Mouse (Mus musculus) macrophage (primary cell): ENCODE data around the gene Ggcx. TPM values are rescaled to one million over a fixed set of nuclear protein-coding genes. Genes with fewer than 3 reads are reported as not detected.
"Not testable (repeated sequence)": the region's sequence is repeated elsewhere in the genome, so short reads cannot be mapped to it uniquely, and the experiment has no call there.

Source experiments
- H3K27ac ChIP-seq: fragments of 350-480 bp; formaldehyde crosslinking; 2 replicates; pipeline ENCODE4 v1.9.0; 2021
- H3K36me3 ChIP-seq: fragments of 350-480 bp; formaldehyde crosslinking; 2 replicates; pipeline ENCODE4 v1.9.0; 2021; ENCODE audit errors: inconsistent target
- H3K4me3 ChIP-seq: fragments of 350-480 bp; formaldehyde crosslinking; 2 replicates; pipeline ENCODE4 v1.9.0; 2021; ENCODE audit errors: inconsistent target
- H3K79me2 ChIP-seq: fragments of 350-480 bp; formaldehyde crosslinking; 2 replicates; pipeline ENCODE4 v1.9.0; 2021; ENCODE audit errors: inconsistent target
- WGBS: methylation state at CpG from one replicate; pipeline ENCODE4 v1.1.7; 2026; ENCODE audit warnings: inconsistent platforms; ENCODE audit not compliant: missing documents; 5-methylcytosine and 5-hydroxymethylcytosine counted together
- polyA plus RNA-seq: library from polyadenylated mRNA; stranded (reverse); fragments of 250-400 nt; gene quantifications from 3 replicates; pipeline ENCODE4 v1.2.4, GENCODE M21; 2018; ENCODE audit warnings: inconsistent platforms

Gene Ggcx
- polyA plus RNA-seq, 1 experiment from 2014 or later, result 7.0 TPM

DNA sequence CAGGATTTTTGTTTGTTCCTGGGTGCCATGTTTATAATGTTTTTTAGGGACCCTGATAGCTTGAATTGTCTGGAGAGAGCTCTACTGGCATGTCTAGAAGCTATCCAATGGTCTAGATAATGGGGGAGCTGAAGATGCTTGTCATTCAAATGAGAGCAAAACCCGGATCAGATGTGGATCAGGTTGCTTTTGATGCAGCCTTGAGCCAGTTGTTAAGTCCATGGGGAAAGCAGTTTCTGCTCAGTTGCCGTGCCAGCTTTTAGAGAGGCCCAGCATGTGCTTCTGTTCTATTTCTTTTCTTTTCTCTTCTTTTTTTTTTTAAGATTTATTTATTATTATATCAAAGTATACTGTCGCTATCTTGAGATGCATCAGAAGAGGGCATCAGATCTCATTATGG, 39.5 kb downstream of the Ggcx start:
- Histone ChIP-seq H3K4me3 (no peak overlapping the region), H3K79me2 (no peaks in the 10 kb centered on the region), H3K27ac (no peak overlapping the region), H3K36me3 (no peaks in the 10 kb centered on the region)
- WGBS, result 94% methylated on average over 3 of the region's 3 CpGs

GRCm38 (mm10) chr6:72454072-72454746, 40.1 kb downstream of the Ggcx start:
- Histone ChIP-seq H3K27ac (no peak overlapping the region), H3K79me2 (no peaks in the 10 kb centered on the region), H3K4me3 (no peak overlapping the region), H3K36me3 (no peaks in the 10 kb centered on the region)
- WGBS, result 91% methylated on average over 7 of the region's 7 CpGs

- WGBS, result 91% methylated on average over 7 of the region's 7 CpGs
- H3K36me3 ChIP-seq, result no peaks in the 10 kb centered on the region
- no peak overlapping the region for H3K4me3 ChIP-seq
- H3K27ac ChIP-seq, result no peak overlapping the region
- no peaks in the 10 kb centered on the region for H3K79me2 ChIP-seq
These were observed 40.8 kb downstream of the Ggcx start for GRCm38 (mm10) chr6:72454833-72455373.

- Histone ChIP-seq H3K36me3 (no peaks in the 10 kb centered on the region), H3K4me3 (no peak overlapping the region), H3K27ac (no peak overlapping the region), H3K79me2 (no peaks in the 10 kb centered on the region)
- WGBS, result 93% methylated on average over 4 of the region's 4 CpGs
These were observed 42.5 kb downstream of the Ggcx start for GRCm38 (mm10) chr6:72456567-72456966.

GRCm38 (mm10) chr6:72458418-72458817, 44.3 kb downstream of the Ggcx start:
- Histone ChIP-seq H3K27ac (no peak overlapping the region), H3K79me2 (no peaks in the 10 kb centered on the region), H3K36me3 (no peaks in the 10 kb centered on the region), H3K4me3 (no peak overlapping the region)
- 99% methylated on average over 7 of the region's 7 CpGs for WGBS

GRCm38 (mm10) chr6:72458921-72459320, 44.8 kb downstream of the Ggcx start:
- Histone ChIP-seq H3K36me3 (no peaks in the 10 kb centered on the region), H3K4me3 (no peak overlapping the region), H3K27ac (no peak overlapping the region), H3K79me2 (no peaks in the 10 kb centered on the region)
- 94% methylated on average over 5 of the region's 5 CpGs for WGBS

DNA sequence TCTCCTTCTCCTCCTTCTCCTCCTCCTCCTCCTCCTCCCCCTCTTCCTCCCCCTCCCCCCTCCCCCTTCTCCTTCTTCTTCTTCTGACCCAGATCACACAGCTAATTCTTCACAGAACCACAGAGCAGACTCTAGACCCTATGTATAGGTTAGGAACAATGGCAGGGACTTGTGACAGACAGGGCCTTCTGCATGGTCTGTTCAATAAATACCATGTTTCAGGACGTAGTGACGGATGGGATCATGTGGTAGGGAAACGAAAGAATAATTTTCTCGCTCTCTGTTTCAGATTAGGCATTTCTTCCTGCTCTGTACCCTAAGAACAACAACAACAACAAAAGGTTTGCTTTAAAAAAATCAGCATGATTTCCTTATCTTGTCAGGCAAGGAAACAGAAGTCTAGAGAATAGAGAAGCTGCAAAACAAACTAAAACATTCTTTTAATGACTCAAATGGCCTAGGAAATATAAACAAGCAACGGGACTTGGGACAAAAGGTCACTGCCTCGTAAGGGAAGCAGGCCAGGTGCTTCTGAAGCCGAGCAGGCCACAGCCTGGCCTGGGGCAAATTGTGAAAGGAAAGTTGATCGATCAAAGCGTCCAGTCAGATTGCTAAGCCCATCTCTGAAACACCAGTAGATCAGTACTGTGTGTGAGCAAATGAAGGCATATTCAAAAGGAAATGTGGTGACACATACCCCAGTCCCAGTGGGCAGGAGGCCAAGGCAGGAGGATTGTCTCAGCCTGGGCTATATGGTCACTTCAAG, 46.1 kb downstream of the Ggcx start:
- Histone ChIP-seq H3K27ac (no peak overlapping the region), H3K79me2 (no peaks in the 10 kb centered on the region), H3K4me3 (no peak overlapping the region), H3K36me3 (no peaks in the 10 kb centered on the region)
- 83% methylated on average over 9 of the region's 9 CpGs for WGBS

- not testable (repeated sequence) for H3K27ac ChIP-seq, H3K4me3 ChIP-seq
- WGBS, result 94% methylated on average over 4 of the region's 5 CpGs
These were observed 48.6 kb downstream of the Ggcx start for GRCm38 (mm10) chr6:72462550-72463257.

GRCm38 (mm10) chr6:72465361-72466157, 51.5 kb downstream of the Ggcx start:
- 88% methylated on average over 8 of the region's 8 CpGs for WGBS
- H3K36me3 ChIP-seq, result no peaks in the 10 kb centered on the region
- H3K4me3 ChIP-seq, result no peak overlapping the region
- no peaks in the 10 kb centered on the region for H3K79me2 ChIP-seq
- no peak overlapping the region for H3K27ac ChIP-seq

More at GRCm38 (mm10) chr6:72462550-72463257, 48.6 kb downstream of the Ggcx start:
- not testable (repeated sequence) for H3K79me2 ChIP-seq, H3K36me3 ChIP-seq

DNA sequence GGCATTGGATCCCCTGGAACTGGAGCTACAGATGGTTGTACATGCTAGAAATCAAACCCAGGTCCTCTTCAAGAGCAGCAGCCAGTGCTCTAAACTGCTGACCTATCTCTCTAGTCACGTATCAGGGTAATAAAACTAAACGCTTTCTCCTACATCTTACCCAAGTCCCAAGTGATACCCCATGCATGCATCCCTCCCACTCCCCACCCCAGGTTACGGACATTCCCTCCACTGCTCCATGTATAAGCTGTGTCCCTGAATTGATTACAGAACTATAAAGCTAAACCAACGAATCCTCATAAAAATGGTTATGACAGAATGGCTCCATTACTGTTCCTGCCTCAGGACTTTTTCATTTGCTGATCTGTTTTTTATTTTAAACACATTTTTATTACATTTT, 52.1 kb downstream of the Ggcx start:
- WGBS, result 89% methylated on average over 4 of the region's 4 CpGs
- H3K36me3 ChIP-seq, result no peaks in the 10 kb centered on the region
- H3K4me3 ChIP-seq, result no peak overlapping the region
- no peaks in the 10 kb centered on the region for H3K79me2 ChIP-seq
- H3K27ac ChIP-seq, result no peak overlapping the region

DNA sequence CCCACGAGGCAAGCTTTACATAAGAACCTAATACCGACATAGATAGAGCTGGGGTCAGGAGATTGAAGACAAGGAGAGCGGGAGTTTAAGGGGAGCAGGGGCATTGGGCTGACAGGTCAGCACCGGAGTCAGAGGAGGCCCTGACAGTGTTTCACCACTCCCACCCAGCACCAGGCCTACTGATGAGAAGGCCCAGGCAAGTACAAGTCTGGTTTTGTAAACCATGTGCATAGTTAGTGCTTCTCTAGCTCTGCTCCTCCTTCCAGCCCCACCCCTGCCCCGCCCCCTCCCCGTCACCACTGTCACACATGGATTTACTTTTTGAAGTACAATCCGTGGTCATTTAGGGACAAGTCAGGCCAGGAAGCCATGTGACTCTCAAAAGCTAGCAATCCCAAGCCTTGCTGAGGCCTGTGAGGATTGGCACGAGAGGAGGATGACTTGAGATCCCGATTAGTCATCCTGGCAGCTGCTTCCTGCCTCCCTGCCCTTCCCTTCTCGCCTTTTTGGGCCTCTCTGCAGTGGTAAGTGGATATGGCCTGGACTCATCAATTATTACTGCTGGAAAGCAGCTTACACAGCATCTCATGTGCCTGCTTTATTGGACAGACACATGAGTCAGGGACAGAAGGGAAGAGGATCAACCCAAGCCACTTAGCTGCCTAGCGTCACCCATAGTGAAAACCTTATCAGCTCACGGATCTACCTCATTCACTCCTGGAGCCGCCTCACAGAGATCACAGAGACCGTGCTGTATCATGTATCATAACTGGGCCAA, 59.3 kb downstream of the Ggcx start:
- H3K79me2 ChIP-seq, result no peaks in the 10 kb centered on the region
- peak overlapping the region; percentile 65 for H3K27ac ChIP-seq
- no peaks in the 10 kb centered on the region for H3K36me3 ChIP-seq
- 62% methylated on average over 14 of the region's 14 CpGs for WGBS
- no peak overlapping the region for H3K4me3 ChIP-seq

- Histone ChIP-seq H3K79me2 (no peaks in the 10 kb centered on the region), H3K4me3 (no peak overlapping the region), H3K27ac (no peak overlapping the region), H3K36me3 (no peaks in the 10 kb centered on the region)
- WGBS, result 87% methylated on average over 4 of the region's 4 CpGs
These were observed 61.3 kb downstream of the Ggcx start for GRCm38 (mm10) chr6:72475221-72475985.

DNA sequence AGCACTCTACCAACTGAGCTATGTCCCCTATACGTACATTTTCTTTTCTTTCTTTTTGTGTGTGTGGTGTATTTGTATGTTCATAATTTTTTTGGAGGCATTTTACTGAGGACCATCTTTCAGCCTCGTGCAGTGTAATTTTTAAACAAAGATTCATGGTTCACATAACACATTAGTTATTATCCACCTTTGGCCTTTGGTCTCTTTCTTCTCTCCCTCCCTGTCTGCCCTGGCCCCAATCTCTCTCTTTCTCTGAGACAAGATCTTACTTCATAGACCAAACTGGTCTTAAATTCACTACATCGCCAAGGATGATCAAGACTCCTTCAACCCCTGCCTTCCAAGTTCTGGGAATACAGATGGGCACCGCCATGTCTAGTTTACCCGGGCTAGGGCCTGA, 62.7 kb downstream of the Ggcx start:
- Histone ChIP-seq H3K4me3 (no peak overlapping the region), H3K79me2 (no peaks in the 10 kb centered on the region), H3K36me3 (no peaks in the 10 kb centered on the region), H3K27ac (no peak overlapping the region)
- 93% methylated on average over 5 of the region's 5 CpGs for WGBS
